Mouse (Mus musculus) R1 (cell line): ENCODE data around the gene Farp1.
"Not testable (repeated sequence)": the region's sequence is repeated elsewhere in the genome, so short reads cannot be mapped to it uniquely, and the experiment has no call there.

Source experiments
- DNase-seq: peaks from one replicate; pipeline ENCODE4 v3.0.0-alpha.2; 2018; ENCODE audit warnings: low read depth, low spot score

Farp1 gene

GRCm38 (mm10) chr14:121104760-121105329 lies 69.8 kb downstream of the Farp1 start:
- DNase-seq: no peak

GRCm38 (mm10) chr14:121106906-121107305 lies 71.9 kb downstream of the Farp1 start:
- no peak for DNase-seq

- DNase-seq: no peak
Measured at GRCm38 (mm10) chr14:121107707-121108285, 72.8 kb downstream of the Farp1 start.

GRCm38 (mm10) chr14:121108439-121109115 lies 73.6 kb downstream of the Farp1 start:
- no peak for DNase-seq

- DNase-seq: no peak
Measured at GRCm38 (mm10) chr14:121109116-121109504, 74.1 kb downstream of the Farp1 start.

GRCm38 (mm10) chr14:121110492-121111267 lies 75.7 kb downstream of the Farp1 start:
- DNase-seq: no peak

- no peak for DNase-seq
Measured at GRCm38 (mm10) chr14:121112061-121112460, 77.1 kb downstream of the Farp1 start.

GRCm38 (mm10) chr14:121113785-121114184 lies 78.8 kb downstream of the Farp1 start:
- DNase-seq: no peak

- DNase-seq: no peak
Measured at GRCm38 (mm10) chr14:121116696-121117095, 81.7 kb downstream of the Farp1 start.

GRCm38 (mm10) chr14:121118860-121119259 lies 83.9 kb downstream of the Farp1 start:
- peak; percentile 54 for DNase-seq

- DNase-seq: no peak
Measured at GRCm38 (mm10) chr14:121121664-121122063, 86.7 kb downstream of the Farp1 start.

GRCm38 (mm10) chr14:121122852-121123251 lies 87.9 kb downstream of the Farp1 start:
- no peak for DNase-seq

GRCm38 (mm10) chr14:121124409-121125010 lies 89.5 kb downstream of the Farp1 start:
- no peak for DNase-seq

- peak; percentile 86 for DNase-seq
Measured at GRCm38 (mm10) chr14:121125651-121126050, 90.7 kb downstream of the Farp1 start.

- no peak for DNase-seq
Measured at GRCm38 (mm10) chr14:121126291-121126690, 91.3 kb downstream of the Farp1 start.

GRCm38 (mm10) chr14:121128858-121129800 lies 94.1 kb downstream of the Farp1 start:
- DNase-seq: no peak

GRCm38 (mm10) chr14:121130351-121130750 lies 95.4 kb downstream of the Farp1 start:
- not testable (repeated sequence) for DNase-seq

- no peak for DNase-seq
Measured at GRCm38 (mm10) chr14:121134414-121134813, 99.4 kb downstream of the Farp1 start.

GRCm38 (mm10) chr14:121143831-121144455 lies 108.9 kb downstream of the Farp1 start:
- no peak for DNase-seq

GRCm38 (mm10) chr14:121144496-121144895 lies 109.5 kb downstream of the Farp1 start:
- DNase-seq: no peak
